In the genomic region with DNA sequence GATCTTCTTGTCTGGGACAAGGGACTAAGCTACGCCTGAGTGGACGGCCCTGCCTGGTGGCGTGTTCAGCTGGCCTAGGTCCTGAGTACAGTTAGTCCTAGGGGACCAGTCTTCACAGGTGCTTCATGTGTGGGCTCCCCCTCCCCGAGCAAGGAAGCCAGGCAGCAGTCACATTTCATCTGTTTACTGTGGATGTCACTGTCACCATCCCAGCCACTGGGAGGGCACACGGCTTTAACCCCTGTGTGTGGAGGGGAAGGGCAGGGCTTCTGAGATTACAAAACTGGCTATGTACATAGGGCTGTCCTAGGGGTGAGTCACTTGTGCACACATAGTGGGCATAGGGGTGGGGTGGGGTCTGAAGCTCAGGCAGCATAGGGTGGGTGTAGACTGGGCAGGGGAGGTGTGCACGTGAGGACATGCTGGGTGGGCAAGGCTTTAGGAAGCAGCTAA, we compare ENCODE assay signal across 13 mouse cellular contexts. TPM values are rescaled to one million over a fixed set of nuclear protein-coding genes. Genes with fewer than 3 reads are reported as not detected.
DNase-seq lines count a peak whose midpoint lies in the region; ATAC-seq and TF ChIP-seq lines count a peak whose summit lies in the region.
"Had no signal": no experiment of that assay in that cellular context is flagged by ENCODE, and none has a peak within 500 bp of the region (broad histone marks: within the 10 kb centered on the region; RNA-seq: fewer than 3 reads in every experiment).

No protein-coding gene starts in this region.

- H3K9ac ChIP-seq in neural tube, embryonic 14.5 days (replicated peaks; ENCODE audit: low read depth, low read length): no peak overlapping the region
- no peak overlapping the region for H3K9ac ChIP-seq in neural tube, embryonic 15.5 days (replicated peaks)
- no peak overlapping the region for H3K9ac ChIP-seq in liver, embryonic 13.5 days
- no peak overlapping the region for H3K9ac ChIP-seq in stomach, embryonic 16.5 days (ENCODE audit: low read length)
- H3K9ac ChIP-seq: limb, embryonic 12.5 days had no signal

- peak; percentile 41 for DNase-seq in kidney, adult 2 months
- no peak for DNase-seq in kidney, postnatal 4 days
- DNase-seq in liver, embryonic 13.5 days: no peak
- no peak for DNase-seq in ovary, adult 18-20 months (ENCODE audit: low spot score)
- DNase-seq in left cerebral cortex, adult 18-20 months (ENCODE audit: low spot score in 2 of 2): no peak
- DNase-seq: adrenal gland, postnatal 10 days; thymus, adult 18-20 months had no signal

- peaks cover 22% of the 10 kb centered on the region for H3K4me1 ChIP-seq in kidney, adult 2 months (ENCODE audit: control insufficient read depth, insufficient read depth, low read length)
- H3K4me1 ChIP-seq in neural tube, embryonic 14.5 days (ENCODE audit: control insufficient read depth, insufficient read depth, low read length): no peaks in the 10 kb centered on the region
- H3K4me1 ChIP-seq in neural tube, embryonic 15.5 days: peaks cover 7% of the 10 kb centered on the region; the same call in 1 of the 2 replicates
- H3K4me1 ChIP-seq in liver, embryonic 13.5 days (replicated peaks): peaks cover 31% of the 10 kb centered on the region
- peaks cover 11% of the 10 kb centered on the region for H3K4me1 ChIP-seq in stomach, embryonic 16.5 days (ENCODE audit: control insufficient read depth, insufficient read depth, low read length)

- WGBS in kidney, adult 2 months: 39% methylated on average over 6 of the region's 6 CpGs
- 80% methylated on average over 6 of the region's 6 CpGs for WGBS in neural tube, embryonic 14.5 days
- WGBS in neural tube, embryonic 15.5 days: 74% methylated on average over 6 of the region's 6 CpGs
- WGBS in liver, embryonic 13.5 days (ENCODE audit: insufficient replicate concordance): 62% methylated on average over 6 of the region's 6 CpGs
- WGBS in stomach, embryonic 16.5 days: 54% methylated on average over 6 of the region's 6 CpGs

- peak; percentile 19; the same call in 1 of the 2 replicates for ATAC-seq in neural tube, embryonic 14.5 days (ENCODE audit: low read depth)
- no peak for ATAC-seq in neural tube, embryonic 15.5 days (ENCODE audit: low FRiP score)
- peak; percentile 67 for ATAC-seq in liver, embryonic 13.5 days (ENCODE audit: low read depth)
- peak; percentile 74; the same call in 1 of the 2 replicates for ATAC-seq in stomach, embryonic 16.5 days (ENCODE audit: insufficient read depth, low FRiP score)
- ATAC-seq: inflammation-experienced regulatory T-cells, adult 6 months had no signal

- H3K27ac ChIP-seq in kidney, adult 2 months (ENCODE audit: insufficient read depth, low read depth, low read length): peak overlapping the region; percentile 37; the same call in 1 of the 2 replicates
- H3K27ac ChIP-seq in neural tube, embryonic 14.5 days (ENCODE audit: low read depth, low read length): no peak overlapping the region
- H3K27ac ChIP-seq in neural tube, embryonic 15.5 days (replicated peaks): no peak overlapping the region
- peak overlapping the region; percentile 22 for H3K27ac ChIP-seq in liver, embryonic 13.5 days
- H3K27ac ChIP-seq in stomach, embryonic 16.5 days (ENCODE audit: low read length): peak overlapping the region; percentile 34; the same call in 1 of the 2 replicates
- H3K27ac ChIP-seq: limb, embryonic 12.5 days had no signal

- no peak for TF ChIP-seq CTCF in kidney, adult 2 months (conservative IDR thresholded peaks at IDR 0.05; ENCODE audit: insufficient read depth, insufficient read length, low read depth, low read length)

- no peak overlapping the region for H3K4me3 ChIP-seq in kidney, adult 2 months (ENCODE audit: insufficient read depth, low read depth, low read length)
- no peak overlapping the region for H3K4me3 ChIP-seq in neural tube, embryonic 14.5 days (ENCODE audit: low read depth, low read length)
- H3K4me3 ChIP-seq in neural tube, embryonic 15.5 days (replicated peaks): no peak overlapping the region
- no peak overlapping the region for H3K4me3 ChIP-seq in liver, embryonic 13.5 days (replicated peaks)
- H3K4me3 ChIP-seq in stomach, embryonic 16.5 days (replicated peaks; ENCODE audit: low read length): no peak overlapping the region
- H3K4me3 ChIP-seq: limb, embryonic 12.5 days had no signal

- no peaks in the 10 kb centered on the region for H3K9me3 ChIP-seq in neural tube, embryonic 14.5 days (ENCODE audit: control insufficient read depth, low read length)
- no peaks in the 10 kb centered on the region for H3K9me3 ChIP-seq in neural tube, embryonic 15.5 days (replicated peaks)
- no peaks in the 10 kb centered on the region for H3K9me3 ChIP-seq in liver, embryonic 13.5 days (replicated peaks)
- H3K9me3 ChIP-seq in stomach, embryonic 16.5 days (replicated peaks; ENCODE audit: control insufficient read depth, low read length): no peaks in the 10 kb centered on the region
- H3K9me3 ChIP-seq: limb, embryonic 12.5 days had no signal

- peaks cover 7% of the 10 kb centered on the region for H3K36me3 ChIP-seq in kidney, adult 2 months (ENCODE audit: control insufficient read depth, insufficient read depth, low read length)
- peaks cover 44% of the 10 kb centered on the region for H3K36me3 ChIP-seq in neural tube, embryonic 14.5 days (ENCODE audit: control insufficient read depth, insufficient read depth, low read length)
- H3K36me3 ChIP-seq in neural tube, embryonic 15.5 days: peaks cover 49% of the 10 kb centered on the region
- peaks cover 50% of the 10 kb centered on the region for H3K36me3 ChIP-seq in liver, embryonic 13.5 days
- H3K36me3 ChIP-seq in stomach, embryonic 16.5 days (ENCODE audit: control insufficient read depth, insufficient read depth, low read length): peaks cover 9% of the 10 kb centered on the region; the same call in 1 of the 2 replicates

- TF ChIP-seq POLR2A in kidney, adult 2 months (IDR thresholded peaks at IDR 0.05; ENCODE audit: low read depth, low read length): no peak

- no peak overlapping the region for H3K4me2 ChIP-seq in neural tube, embryonic 14.5 days (ENCODE audit: low read depth, low read length)
- no peak overlapping the region for H3K4me2 ChIP-seq in neural tube, embryonic 15.5 days
- no peak overlapping the region for H3K4me2 ChIP-seq in liver, embryonic 13.5 days
- no peak overlapping the region for H3K4me2 ChIP-seq in stomach, embryonic 16.5 days (ENCODE audit: low read depth, low read length)
- H3K4me2 ChIP-seq: limb, embryonic 12.5 days had no signal

- no peaks in the 10 kb centered on the region for H3K27me3 ChIP-seq in kidney, adult 2 months (replicated peaks; ENCODE audit: control insufficient read depth, insufficient read depth, low read length)
- no peaks in the 10 kb centered on the region for H3K27me3 ChIP-seq in neural tube, embryonic 14.5 days (ENCODE audit: control insufficient read depth, insufficient read depth, low read length)
- no peaks in the 10 kb centered on the region for H3K27me3 ChIP-seq in neural tube, embryonic 15.5 days (replicated peaks)
- H3K27me3 ChIP-seq in liver, embryonic 13.5 days: peaks cover 4% of the 10 kb centered on the region; the same call in 1 of the 2 replicates
- H3K27me3 ChIP-seq in stomach, embryonic 16.5 days (ENCODE audit: control insufficient read depth, insufficient read depth, low read length): no peaks in the 10 kb centered on the region

RNA-seq across cellular contexts. Expression of gene Pdk2, which starts 15.0 kb away (rescaled TPM):
- 430 and 469 TPM in 2 replicates for polyA plus RNA-seq in kidney, adult 2 months (2012; rRNA removed)
- 21.8 and 23.1 TPM in 2 replicates for polyA plus RNA-seq in neural tube, embryonic 14.5 days (2014; fragmentation: Nextera tagmentation; extraction: Ambion mirVana)
- polyA plus RNA-seq in neural tube, embryonic 15.5 days (2015; fragmentation: Nextera tagmentation; extraction: Ambion mirVana): 24.9 and 27.1 TPM in 2 replicates
- polyA plus RNA-seq in liver, embryonic 13.5 days (2015; fragmentation: Nextera tagmentation; extraction: Ambion mirVana): 5.8 and 8.6 TPM in 2 replicates
- polyA plus RNA-seq in stomach, embryonic 16.5 days (2015; fragmentation: Nextera tagmentation; extraction: Ambion mirVana): 37.9 and 39.3 TPM in 2 replicates
- 100 to 1,000 TPM; 116 to 128 TPM for total RNA-seq in left cerebral cortex, adult 18-20 months (2021)

RNA-seq across cellular contexts. Expression of gene Samd14, which starts 16.4 kb away (rescaled TPM):
- polyA plus RNA-seq in kidney, adult 2 months (2012; rRNA removed): 3.2 and 3.7 TPM in 2 replicates
- polyA plus RNA-seq in neural tube, embryonic 14.5 days (2014; fragmentation: Nextera tagmentation; extraction: Ambion mirVana): 131 and 144 TPM in 2 replicates
- polyA plus RNA-seq in neural tube, embryonic 15.5 days (2015; fragmentation: Nextera tagmentation; extraction: Ambion mirVana): 139 and 167 TPM in 2 replicates
- polyA plus RNA-seq in liver, embryonic 13.5 days (2015; fragmentation: Nextera tagmentation; extraction: Ambion mirVana): 35.4 and 36.3 TPM in 2 replicates
- polyA plus RNA-seq in stomach, embryonic 16.5 days (2015; fragmentation: Nextera tagmentation; extraction: Ambion mirVana): 14.7 and 15.9 TPM in 2 replicates
- 10 to 100 TPM; 25.8 to 33.7 TPM for total RNA-seq in left cerebral cortex, adult 18-20 months (2021)

RNA-seq across cellular contexts. Expression of gene Ppp1r9b, which starts 35.3 kb away (rescaled TPM):
- 24.1 and 29.9 TPM in 2 replicates for polyA plus RNA-seq in kidney, adult 2 months (2012; rRNA removed)
- polyA plus RNA-seq in neural tube, embryonic 14.5 days (2014; fragmentation: Nextera tagmentation; extraction: Ambion mirVana): 27.7 and 29.8 TPM in 2 replicates
- polyA plus RNA-seq in neural tube, embryonic 15.5 days (2015; fragmentation: Nextera tagmentation; extraction: Ambion mirVana): 18.8 TPM in 2 replicates
- 10.0 and 10.6 TPM in 2 replicates for polyA plus RNA-seq in liver, embryonic 13.5 days (2015; fragmentation: Nextera tagmentation; extraction: Ambion mirVana)
- polyA plus RNA-seq in stomach, embryonic 16.5 days (2015; fragmentation: Nextera tagmentation; extraction: Ambion mirVana): 6.6 and 8.0 TPM in 2 replicates
- total RNA-seq in left cerebral cortex, adult 18-20 months (2021): 100 to 1,000 TPM; 737 to 747 TPM

RNA-seq across cellular contexts. Expression of gene Sgca, which starts 50.0 kb away (rescaled TPM):
- 5.0 and 23.9 TPM in 2 replicates for polyA plus RNA-seq in kidney, adult 2 months (2012; rRNA removed)
- polyA plus RNA-seq in neural tube, embryonic 14.5 days (2014; fragmentation: Nextera tagmentation; extraction: Ambion mirVana): not detected in 2 replicates
- 0.77 and 1.4 TPM in 2 replicates for polyA plus RNA-seq in neural tube, embryonic 15.5 days (2015; fragmentation: Nextera tagmentation; extraction: Ambion mirVana)
- polyA plus RNA-seq in liver, embryonic 13.5 days (2015; fragmentation: Nextera tagmentation; extraction: Ambion mirVana): 0.21 and 0.28 TPM in 2 replicates
- 0.41 and 3.2 TPM in 2 replicates for polyA plus RNA-seq in stomach, embryonic 16.5 days (2015; fragmentation: Nextera tagmentation; extraction: Ambion mirVana)
- not detected for total RNA-seq in left cerebral cortex, adult 18-20 months (2021)
- total RNA-seq: common myeloid progenitor, adult 5-6 weeks had no signal
- polyA plus RNA-seq: inflammation-experienced regulatory T-cells, adult 6 months had no signal

RNA-seq across cellular contexts. Expression of gene Itga3, which starts 50.5 kb away (rescaled TPM):
- polyA plus RNA-seq in kidney, adult 2 months (2012; rRNA removed): 48.2 and 55.4 TPM in 2 replicates
- 13.8 and 13.9 TPM in 2 replicates for polyA plus RNA-seq in neural tube, embryonic 14.5 days (2014; fragmentation: Nextera tagmentation; extraction: Ambion mirVana)
- polyA plus RNA-seq in neural tube, embryonic 15.5 days (2015; fragmentation: Nextera tagmentation; extraction: Ambion mirVana): 17.7 and 20.3 TPM in 2 replicates
- polyA plus RNA-seq in liver, embryonic 13.5 days (2015; fragmentation: Nextera tagmentation; extraction: Ambion mirVana): 1.8 and 1.9 TPM in 2 replicates
- polyA plus RNA-seq in stomach, embryonic 16.5 days (2015; fragmentation: Nextera tagmentation; extraction: Ambion mirVana): 19.4 and 19.9 TPM in 2 replicates
- total RNA-seq in left cerebral cortex, adult 18-20 months (2021): 10 to 100 TPM; 17.2 to 19.3 TPM

Comparison
In these comparisons a context has a peak if more than half of its experiments do, and no peak if none do; other contexts are left out.
1. H3K27ac ChIP-seq: peak in kidney, adult 2 months (single experiment), liver, embryonic 13.5 days (single experiment) and stomach, embryonic 16.5 days (single experiment); none in neural tube, embryonic 14.5 days (single experiment) and neural tube, embryonic 15.5 days (single experiment).
2. RNA of gene Pdk2, which starts 15.0 kb away (polyA plus RNA-seq): 430 to 469 TPM in kidney, adult 2 months; 37.9 to 39.3 TPM in stomach, embryonic 16.5 days, 24.9 to 27.1 TPM in neural tube, embryonic 15.5 days, 21.8 to 23.1 TPM in neural tube, embryonic 14.5 days and 5.8 to 8.6 TPM in liver, embryonic 13.5 days; every median in the first group is over 10 times any median in the second.